Mouse (Mus musculus): Measurements from ENCODE around the gene Phf2. TPM values are rescaled to one million over a fixed set of nuclear protein-coding genes. Genes with fewer than 3 reads are reported as not detected.

The Phf2 gene
- polyA plus RNA-seq, 1 experiment from 2014 or later, result 13.0 TPM

GRCm38 (mm10) chr13:48807481-48808031, 63.4 kb downstream of the Phf2 start:
- DNase-seq (ENCODE audit: low spot score), result peak; percentile 65

GRCm38 (mm10) chr13:48802181-48802580, 68.7 kb downstream of the Phf2 start:
- no peak for DNase-seq (ENCODE audit: low spot score)

- DNase-seq (ENCODE audit: low spot score), result peak; percentile 65
These were observed 69.9 kb downstream of the Phf2 start for GRCm38 (mm10) chr13:48800850-48801546.

DNA sequence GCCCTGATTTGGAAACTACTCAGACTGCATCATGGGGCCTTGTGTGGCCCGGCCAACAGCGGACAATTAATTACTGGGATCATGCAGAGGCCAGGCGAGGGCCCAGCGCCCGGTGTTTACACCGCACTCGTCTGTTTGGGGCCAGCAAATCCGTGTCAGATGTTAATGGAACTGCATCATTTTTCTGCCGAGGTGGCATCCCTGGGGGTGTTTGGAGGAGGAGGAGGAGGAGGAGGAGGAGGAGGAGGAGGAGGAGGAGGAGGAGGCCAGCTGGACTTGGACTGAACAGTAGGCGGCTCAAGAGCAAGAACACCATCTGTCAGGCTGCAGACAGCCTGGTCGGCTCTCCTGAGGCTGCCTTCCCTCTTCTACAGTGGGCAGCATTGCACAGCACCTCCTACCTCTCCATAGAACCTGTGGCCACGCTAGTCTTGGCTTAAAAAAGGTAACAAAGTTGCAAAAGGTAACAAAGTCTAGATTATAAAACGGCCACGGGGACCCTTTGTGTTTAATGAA, 72.6 kb downstream of the Phf2 start:
- no peak for DNase-seq (ENCODE audit: low spot score)

DNA sequence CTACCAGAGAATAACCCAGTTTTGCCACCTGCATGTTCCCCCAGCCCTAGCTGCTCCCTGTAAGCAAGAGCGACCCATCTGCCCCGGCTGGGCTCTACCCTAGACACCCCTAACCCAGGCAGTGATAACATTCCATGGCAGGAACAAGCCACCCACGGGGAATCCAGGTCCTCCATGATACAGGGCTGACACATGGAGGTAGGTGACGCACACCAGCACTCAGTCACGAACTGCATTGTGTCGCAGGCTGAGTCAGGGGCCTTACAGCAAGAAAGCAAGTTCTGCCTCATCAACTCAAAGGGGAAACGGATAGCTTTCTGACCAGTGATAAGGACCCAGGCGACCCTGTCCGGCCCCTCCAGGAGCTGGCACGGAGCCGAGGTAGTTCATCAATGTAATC, 74.0 kb downstream of the Phf2 start:
- DNase-seq (ENCODE audit: low spot score), result no peak

DNA sequence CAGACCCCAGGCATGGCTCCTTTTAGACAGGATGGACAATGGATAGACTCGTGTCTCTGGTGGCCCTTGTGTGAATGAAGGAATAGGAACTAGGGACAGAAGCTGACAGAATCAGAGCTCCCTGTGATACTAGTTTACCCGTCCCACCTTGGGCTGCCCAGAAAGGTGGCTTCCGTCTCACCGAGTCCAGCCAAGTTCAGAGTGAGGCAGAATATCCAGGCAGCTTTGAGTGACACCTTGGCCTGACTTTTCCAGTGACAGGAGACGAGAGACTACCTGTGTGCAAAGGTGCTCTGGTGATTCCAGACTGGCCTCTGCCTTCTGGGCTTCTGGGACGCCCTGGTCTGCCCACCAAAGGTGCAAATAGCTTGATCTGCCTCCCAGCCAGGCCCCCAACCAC, 75.2 kb downstream of the Phf2 start:
- no peak for DNase-seq (ENCODE audit: low spot score)

DNA sequence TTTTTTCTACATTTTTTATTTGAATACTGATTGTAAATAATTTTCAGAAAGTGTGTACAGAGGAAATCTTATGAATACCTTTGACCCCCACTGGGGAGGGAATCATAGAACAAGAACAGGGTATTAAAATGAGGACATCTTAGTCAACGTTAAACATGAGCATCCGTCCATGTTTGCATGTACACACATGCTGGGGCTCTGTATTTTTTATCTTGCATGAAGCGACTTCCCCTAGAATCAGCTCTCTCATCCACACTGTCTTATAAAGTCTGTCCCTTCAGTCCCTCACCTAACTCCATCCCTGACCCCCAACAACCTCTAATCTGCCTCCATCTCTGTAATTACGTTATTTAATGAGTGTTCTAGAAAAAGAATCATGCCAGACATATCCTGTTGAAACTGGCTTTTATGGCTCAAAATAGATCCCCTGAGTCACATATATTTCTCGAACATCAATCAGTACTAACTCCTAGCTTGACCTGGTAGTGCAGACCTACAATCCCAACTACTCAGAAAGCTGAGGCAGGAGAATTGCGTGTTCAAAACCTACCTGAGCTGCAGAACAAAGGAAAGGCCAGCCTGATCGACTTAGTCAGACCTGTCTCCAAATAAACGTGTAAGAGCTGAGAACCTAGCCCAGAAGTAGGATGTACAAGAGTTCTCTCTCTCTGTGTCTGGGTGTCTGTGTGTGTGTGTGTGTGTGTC, 86.2 kb downstream of the Phf2 start:
- no peak for DNase-seq (ENCODE audit: low spot score)

GRCm38 (mm10) chr13:48784151-48784550, 86.8 kb downstream of the Phf2 start:
- no peak for DNase-seq (ENCODE audit: low spot score)

DNA sequence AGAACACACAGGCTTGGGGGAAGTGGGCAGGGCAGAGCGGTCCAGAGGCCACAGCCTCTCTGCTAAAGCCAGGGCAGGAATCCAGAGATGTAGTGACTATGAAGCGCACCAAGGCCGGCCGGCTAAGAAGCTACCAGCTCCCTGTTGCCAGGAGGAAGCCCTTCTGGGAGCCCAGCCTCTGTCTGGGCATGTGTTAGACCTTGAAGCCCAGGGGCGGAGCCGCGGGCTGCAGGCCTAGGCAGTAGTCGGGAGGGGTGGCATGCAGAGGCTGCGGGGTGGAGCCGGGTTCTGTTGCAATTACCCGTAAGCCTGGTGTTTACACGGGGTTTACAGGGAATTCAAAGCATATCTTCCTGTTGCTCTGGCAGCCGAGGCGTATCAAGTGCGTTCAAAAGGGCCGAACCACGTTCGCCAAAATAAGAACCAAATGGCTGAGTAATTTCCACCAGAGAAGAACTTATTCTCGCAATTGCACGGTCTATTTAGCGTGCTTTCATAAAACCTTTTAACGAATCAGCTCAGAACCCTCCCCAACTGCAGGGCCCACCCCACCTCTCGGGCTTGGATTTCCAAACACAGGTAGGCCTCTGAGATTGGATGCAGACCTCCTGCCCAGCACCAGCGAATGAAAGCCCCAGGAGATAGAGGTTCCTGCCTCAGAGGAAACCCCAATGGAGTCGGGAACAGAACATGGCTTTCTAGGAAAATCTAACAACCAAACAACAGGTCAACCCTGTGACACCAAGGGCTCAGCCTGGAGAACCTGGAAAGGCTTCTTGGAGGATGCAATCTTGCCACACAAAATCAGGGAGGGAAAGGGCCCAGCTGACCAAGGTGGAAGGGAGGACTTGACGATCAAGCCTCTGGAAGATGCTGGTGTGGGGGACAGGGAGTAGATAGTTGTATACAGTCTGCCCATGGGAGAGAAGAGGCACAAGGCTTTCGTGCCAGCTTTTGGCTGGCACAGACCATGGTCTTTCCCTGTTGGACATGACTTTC, 87.9 kb downstream of the Phf2 start:
- no peak for DNase-seq (ENCODE audit: low spot score)

GRCm38 (mm10) chr13:48780345-48781010, 90.4 kb downstream of the Phf2 start:
- DNase-seq (ENCODE audit: low spot score), result no peak

DNA sequence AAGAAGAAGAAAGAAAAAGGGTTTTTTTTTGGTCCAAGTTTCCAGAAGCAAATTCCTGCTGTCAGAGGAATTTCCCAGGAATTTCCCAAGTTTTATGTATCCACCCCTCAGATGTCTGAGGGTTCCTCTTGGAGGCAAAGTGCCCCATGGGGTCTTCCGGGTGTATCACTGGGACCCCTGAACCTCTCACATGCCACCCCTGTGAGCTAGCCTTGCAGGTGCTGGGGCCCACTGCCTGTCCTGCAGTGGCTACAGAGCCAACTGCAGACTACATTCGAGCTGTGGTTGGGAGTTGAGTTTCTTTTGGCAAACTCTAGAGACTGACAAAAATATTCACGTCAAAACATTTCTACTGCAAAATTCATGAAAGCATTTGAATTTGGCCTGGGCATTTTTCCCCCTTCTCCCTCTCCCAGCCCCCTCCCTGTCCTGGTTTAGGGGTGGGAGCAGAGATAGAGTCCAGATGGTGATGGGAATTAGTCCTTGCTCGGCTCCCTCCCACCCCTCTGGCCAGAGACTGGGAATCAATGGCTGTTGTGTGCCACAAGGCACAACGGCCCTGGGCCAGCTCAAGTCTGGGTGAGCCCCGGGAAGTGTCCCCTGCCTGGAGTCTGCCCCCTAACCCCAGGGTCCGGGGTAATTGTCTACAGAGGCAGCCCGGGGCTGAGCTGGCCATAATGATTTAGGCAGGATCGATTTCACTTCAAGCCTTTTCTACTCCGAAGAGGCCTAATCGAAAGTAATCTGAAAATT, 91.2 kb downstream of the Phf2 start:
- DNase-seq (ENCODE audit: low spot score), result no peak

- DNase-seq (ENCODE audit: low spot score), result no peak
These were observed 92.8 kb downstream of the Phf2 start for GRCm38 (mm10) chr13:48778138-48778537.

GRCm38 (mm10) chr13:48774506-48774905, 96.4 kb downstream of the Phf2 start:
- no peak for DNase-seq (ENCODE audit: low spot score)

GRCm38 (mm10) chr13:48768109-48768508, 102.8 kb downstream of the Phf2 start:
- no peak for DNase-seq (ENCODE audit: low spot score)

DNA sequence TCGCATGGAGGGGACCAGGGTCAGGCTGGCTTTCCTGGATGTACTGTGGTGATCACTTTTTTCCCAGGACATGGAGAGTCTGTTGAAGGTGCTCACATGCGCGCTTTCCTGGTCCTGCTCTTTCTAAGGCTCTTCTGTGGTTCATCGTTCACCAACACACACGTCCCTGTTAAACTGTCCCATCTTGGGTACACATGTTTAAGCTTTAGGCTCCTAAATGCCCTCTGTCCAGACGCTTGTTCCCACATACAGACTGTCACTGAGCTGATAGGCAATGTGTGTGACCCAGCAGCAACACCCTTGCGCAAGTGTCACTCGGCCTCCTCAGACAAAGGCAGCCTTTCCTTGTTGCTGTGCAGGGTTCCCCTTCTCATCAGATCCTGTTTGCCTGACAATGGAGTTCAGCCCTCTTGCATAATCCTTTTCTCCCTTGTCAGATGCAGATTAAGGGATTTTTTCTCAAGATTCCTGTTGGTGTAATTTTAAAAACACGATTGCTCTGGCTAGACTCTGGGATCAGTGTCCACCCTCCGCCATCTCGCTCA, 107.1 kb downstream of the Phf2 start:
- no peak for DNase-seq (ENCODE audit: low spot score)

GRCm38 (mm10) chr13:48760855-48761436, 110.0 kb downstream of the Phf2 start:
- no peak for DNase-seq (ENCODE audit: low spot score)

DNA sequence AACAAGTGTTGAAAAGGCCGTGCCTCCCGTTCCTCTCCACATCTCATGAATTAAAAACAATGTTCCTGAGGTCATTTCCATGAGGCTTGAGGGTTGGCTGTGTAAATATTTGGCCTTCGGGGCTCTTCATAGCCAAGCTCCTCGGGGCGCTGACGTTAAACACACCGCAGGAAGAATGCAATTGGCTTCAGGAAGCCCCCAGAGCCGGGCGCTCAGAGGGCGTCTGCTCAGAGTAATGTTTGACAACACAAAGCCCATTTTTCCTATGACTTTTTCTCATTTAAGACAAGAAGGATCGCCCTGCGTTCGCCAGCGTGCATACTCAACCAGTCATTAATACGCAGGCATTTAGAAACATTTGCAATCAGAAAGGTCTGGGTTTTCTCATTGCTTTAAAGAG, 114.2 kb downstream of the Phf2 start:
- DNase-seq (ENCODE audit: low spot score), result no peak
